Mouse (Mus musculus) adrenal gland, adult 18-20 months (tissue): Measurements from ENCODE around the gene Ubc. TPM values are rescaled to one million over a fixed set of nuclear protein-coding genes. Genes with fewer than 3 reads are reported as not detected.
"Not testable (repeated sequence)": the region's sequence is repeated elsewhere in the genome, so short reads cannot be mapped to it uniquely, and the experiment has no call there.

Experiments
- DNase-seq, 2 experiments: peaks; one replicate each; pipeline ENCODE4 v3.0.0; 2021 to 2022; ENCODE audit warnings: low spot score in 2 of 2
- long read RNA-seq, 2 experiments: library from polyadenylated mRNA; stranded (forward); transcript quantifications; one replicate each; pipeline ENCODE4 v2.0.0; 2021
- total RNA-seq, 2 experiments: library from RNA; stranded (reverse); gene quantifications; 1 replicate in 1 of 2; 2 replicates in 1 of 2; pipeline ENCODE4 v1.2.3; 2021

Gene Ubc
- 1,000 to 10,000 TPM; 1,721 to 2,004 TPM for total RNA-seq
- long read RNA-seq, experiment 1, transcript Ubc-201 (2 exons, 693 nt) = minor isoform, 5 of 1,424 reads
- long read RNA-seq, experiment 1, transcript Ubc-203 (2 exons, 2,581 nt) = minor isoform, 5 of 1,424 reads
- long read RNA-seq, experiment 1, transcript Ubc-202 (2 exons, 2,618 nt) = major isoform, 699 of 1,424 reads
- long read RNA-seq, experiment 1, partial matches to known transcripts = 496 of 1,424 reads
- long read RNA-seq, experiment 1, other reads (novel, unspliced or antisense) = 219 of 1,424 reads
- long read RNA-seq, experiment 2, transcript Ubc-203 (2 exons, 2,581 nt) = minor isoform, 19 of 3,418 reads
- long read RNA-seq, experiment 2, transcript Ubc-202 (2 exons, 2,618 nt) = major isoform, 1,737 of 3,418 reads
- long read RNA-seq, experiment 2, partial matches to known transcripts = 1,251 of 3,418 reads
- long read RNA-seq, experiment 2, other reads (novel, unspliced or antisense) = 407 of 3,418 reads

DNA sequence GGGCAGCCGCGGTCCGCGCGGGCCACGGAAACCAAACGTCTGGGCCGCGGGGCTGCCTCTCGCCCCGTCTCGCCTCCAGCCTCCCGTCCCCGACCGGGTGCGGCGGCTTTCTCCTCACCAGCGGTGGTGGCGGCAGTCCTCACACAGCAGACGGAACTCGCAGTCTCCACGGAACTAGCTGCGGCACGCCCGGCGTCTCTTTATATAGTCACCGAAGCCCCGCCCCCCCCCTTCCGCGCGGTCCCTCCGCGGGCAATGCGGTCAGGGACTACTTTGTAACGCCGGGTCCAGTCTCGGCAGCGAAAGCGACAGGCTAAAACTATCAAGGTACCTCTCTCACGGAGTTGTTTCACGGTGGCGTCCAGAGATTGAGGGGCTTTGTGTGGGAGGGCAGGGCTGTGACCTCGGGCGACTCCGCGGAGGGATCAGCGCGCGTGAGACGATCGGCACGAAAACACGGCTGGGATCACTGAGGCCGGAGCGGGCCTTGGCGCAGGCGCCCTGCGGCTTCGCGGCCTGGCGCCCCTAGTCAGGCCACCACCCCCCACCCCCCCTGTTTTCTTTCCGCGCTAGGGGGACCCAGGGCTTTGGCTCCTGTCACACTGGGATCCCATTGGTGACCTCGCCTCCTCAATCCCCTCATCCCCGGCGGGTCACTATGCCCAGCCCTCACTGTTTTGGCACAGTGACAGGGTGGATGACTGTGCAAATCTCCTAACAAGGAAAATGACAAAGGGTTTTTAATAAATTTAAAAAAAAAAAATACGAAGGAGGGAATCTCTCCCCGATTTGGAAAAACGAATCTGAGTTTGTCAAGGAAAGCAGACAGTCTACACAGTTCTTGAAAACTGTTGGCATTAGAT lies at the start of gene Ubc:
Ubc (minus strand) TSS at position 624 of the 863 bp plus-strand sequence.
- DNase-seq = peak; percentile 89

- not testable (repeated sequence) for DNase-seq
These were observed 44.3 kb upstream of the Ubc start for GRCm38 (mm10) chr5:125434347-125434746.

- peak; percentile 86 to 89 for DNase-seq
These were observed 43.9 kb upstream of the Ubc start, which contains the start of gene Dhx37 for GRCm38 (mm10) chr5:125433793-125434337. Gene Dhx37 (minus strand): TSS chr5:125434121.

DNA sequence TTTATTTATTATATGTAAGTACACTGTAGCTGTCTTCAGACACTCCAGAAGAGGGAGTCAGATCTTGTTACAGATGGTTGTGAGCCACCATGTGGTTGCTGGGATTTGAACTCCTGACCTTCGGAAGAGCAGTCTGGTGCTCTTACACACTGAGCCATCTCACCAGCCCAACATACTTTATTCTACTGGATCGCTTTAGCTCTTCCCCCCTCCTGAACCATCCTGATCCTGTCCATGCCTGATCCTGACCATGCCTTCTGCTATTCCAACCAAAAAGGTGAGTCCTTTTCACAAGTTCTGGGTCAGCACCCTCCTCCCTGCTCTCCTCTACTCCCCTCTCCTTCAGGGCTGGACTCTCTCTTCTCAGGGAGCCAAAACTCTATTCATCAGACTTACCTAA lies 42.3 kb upstream of the Ubc start:
- DNase-seq = not testable (repeated sequence)

DNA sequence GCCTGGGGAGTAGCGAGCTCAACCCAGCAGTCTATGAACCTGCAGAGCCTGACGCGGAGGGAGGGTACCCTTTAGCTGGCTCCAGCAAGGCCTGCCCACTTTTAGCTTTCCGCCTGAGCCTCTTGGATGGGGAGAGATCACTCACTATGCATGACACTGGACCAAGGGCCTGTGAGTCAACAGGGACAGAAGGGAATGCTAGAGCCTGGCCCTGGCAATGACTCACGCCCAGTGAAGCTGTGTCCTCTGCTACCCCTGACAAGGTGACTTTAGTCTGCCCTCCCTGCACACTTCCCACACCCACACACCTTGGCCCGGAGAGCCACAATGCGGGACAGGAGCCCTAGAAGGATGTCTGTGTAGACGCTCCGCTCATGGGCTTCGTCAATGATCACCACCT lies 36.3 kb upstream of the Ubc start:
- DNase-seq = no peak

GRCm38 (mm10) chr5:125425698-125426276 lies 35.8 kb upstream of the Ubc start:
- no peak for DNase-seq

DNA sequence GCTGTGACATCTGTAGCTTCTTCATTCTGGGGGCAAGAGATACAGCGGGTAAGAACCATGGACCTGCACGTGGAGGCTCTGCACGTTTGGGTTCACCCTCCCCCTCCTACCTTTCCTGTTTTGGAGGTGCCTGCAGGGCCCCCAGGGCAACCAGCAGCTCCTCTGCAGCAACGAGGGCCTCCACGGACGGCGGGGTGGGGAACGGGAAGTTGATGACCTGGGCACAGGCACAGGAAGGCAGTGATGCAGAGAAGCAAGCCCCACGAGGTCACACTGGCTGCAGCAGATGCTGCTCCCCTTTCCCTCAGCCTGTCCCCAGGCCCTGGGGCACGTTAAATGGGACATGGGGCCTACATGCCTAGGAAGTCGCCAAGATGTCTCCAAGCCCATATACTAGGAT lies 29.1 kb upstream of the Ubc start:
- no peak for DNase-seq

DNA sequence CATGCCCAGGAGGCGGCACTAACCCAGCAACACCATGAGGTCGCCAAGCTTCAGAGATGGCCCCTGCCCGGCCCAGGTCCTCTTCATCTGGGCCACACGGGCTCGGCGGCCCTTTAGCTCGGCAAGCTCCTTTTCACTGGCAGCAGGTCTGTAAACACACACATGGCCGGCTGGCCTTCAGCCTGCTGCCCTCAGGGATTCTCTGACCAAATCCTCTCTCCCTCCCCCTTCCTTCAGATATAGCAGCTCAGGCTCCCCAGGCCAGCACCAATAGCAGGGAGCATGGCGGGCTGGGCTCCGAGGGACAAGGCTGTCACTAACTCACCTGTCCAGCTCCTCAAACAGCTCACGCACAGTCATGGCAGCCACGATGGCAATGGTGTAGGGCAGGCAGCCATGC lies 28.6 kb upstream of the Ubc start:
- DNase-seq = no peak

DNA sequence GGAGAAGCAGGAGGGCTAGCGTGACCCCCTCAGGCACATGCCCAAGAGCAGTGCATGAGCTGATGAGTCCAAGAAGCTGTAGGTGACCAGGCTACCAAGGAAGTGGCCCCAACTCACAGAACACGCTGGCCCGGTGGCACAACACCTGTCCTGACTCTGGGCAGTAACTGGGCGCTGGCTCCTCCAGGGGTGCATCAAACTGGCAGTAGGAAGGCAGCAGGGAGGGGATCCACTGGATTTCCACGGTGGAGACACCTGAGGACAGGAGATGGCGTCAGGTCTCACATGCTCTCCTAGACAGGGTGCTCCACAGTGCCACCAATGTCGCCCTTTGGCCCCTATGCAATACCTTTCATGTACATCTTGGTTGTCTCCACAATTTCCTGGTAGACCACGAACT lies 26.2 kb upstream of the Ubc start:
- DNase-seq = no peak

- DNase-seq = no peak
These were observed 23.8 kb upstream of the Ubc start for GRCm38 (mm10) chr5:125413763-125414162.

- not testable (repeated sequence) for DNase-seq
These were observed 22.5 kb upstream of the Ubc start for GRCm38 (mm10) chr5:125412536-125412935.

- peak; percentile 69 to 71 for DNase-seq
These were observed 22.0 kb upstream of the Ubc start for GRCm38 (mm10) chr5:125411972-125412530.

GRCm38 (mm10) chr5:125409348-125410090 lies 19.5 kb upstream of the Ubc start:
- DNase-seq = peak in 1 of 2 experiments; percentile 66

DNA sequence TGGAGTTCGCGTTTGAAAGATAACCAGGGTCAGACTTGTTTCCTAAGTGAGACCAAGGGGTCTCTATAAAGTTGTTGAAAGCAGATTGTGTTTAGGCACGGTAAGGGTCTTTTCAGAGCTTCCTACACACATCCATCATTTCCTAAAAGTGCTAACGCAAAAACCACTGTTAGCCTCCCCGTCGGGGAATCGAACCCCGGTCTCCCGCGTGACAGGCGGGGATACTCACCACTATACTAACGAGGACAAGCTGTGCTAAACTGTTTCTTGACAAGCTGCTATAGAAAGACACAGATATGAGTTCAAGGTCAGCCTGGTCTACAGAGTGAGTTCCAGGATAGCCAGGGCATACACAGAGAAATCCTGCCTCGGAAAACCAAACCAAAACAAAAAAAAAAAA lies 18.8 kb upstream of the Ubc start:
- DNase-seq = peak; percentile 85 to 86

DNA sequence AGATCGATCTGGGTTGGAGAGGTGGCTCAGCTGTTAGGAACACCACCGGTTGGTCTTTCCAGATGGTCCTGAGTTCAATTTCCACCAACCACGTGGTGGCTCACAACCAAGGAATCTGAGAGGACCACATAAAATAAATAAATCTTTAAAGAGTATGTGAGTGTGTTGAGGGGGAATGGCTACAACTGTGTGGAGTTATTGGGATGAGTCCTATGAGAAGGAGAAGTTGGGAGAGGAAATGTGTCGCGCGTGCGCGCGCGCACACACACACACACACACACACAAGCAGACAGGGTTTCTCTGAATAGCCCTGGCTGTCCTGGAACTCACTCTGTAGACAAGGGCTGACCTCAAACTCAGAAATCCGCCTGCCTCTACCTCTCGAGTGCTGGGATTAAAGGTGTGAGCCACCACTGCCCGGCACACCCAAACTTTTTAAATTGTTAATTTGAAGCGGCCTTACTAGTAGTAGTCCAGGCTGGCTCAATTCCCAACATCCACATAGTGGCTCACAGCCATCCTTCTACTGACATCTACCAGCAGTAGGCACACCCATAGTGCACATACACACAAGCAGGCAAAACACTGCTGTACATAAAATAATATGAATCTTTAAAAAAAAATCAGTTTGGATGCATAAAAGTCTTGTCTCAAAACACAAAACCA lies 18.0 kb upstream of the Ubc start:
- DNase-seq = no peak

- no peak for DNase-seq
These were observed 17.2 kb upstream of the Ubc start for GRCm38 (mm10) chr5:125407020-125407830.

GRCm38 (mm10) chr5:125406322-125407016 lies 16.5 kb upstream of the Ubc start:
- DNase-seq = peak; percentile 60 to 67
